Mouse (Mus musculus) hindbrain, embryonic 12.5 days (tissue): ENCODE data around the gene Gstp1. TPM values are rescaled to one million over a fixed set of nuclear protein-coding genes. Genes with fewer than 3 reads are reported as not detected.

Source experiments
- ATAC-seq: fragments of 200-750 bp; cut with Nextera tagmentation; 2 replicates; pipeline ENCODE4 v1.8.0; 2017; ENCODE audit warnings: moderate TSS enrichment; ENCODE audit not compliant: low FRiP score
- H3K27ac ChIP-seq: fragments of 300-500 bp; sonication (generic); 2 replicates; pipeline ENCODE4 v1.5.1; 2016; ENCODE audit warnings: mild to moderate bottlenecking
- H3K27me3 ChIP-seq: fragments of 300-500 bp; sonication (generic); 2 replicates; pipeline ENCODE4 v1.6.1; 2016; ENCODE audit warnings: mild to moderate bottlenecking
- H3K36me3 ChIP-seq: fragments of 300-500 bp; sonication (generic); 2 replicates; pipeline ENCODE4 v1.6.1; 2016; ENCODE audit warnings: mild to moderate bottlenecking
- H3K4me1 ChIP-seq: fragments of 300-500 bp; sonication (generic); 2 replicates; pipeline ENCODE4 v1.6.1; 2016
- H3K4me2 ChIP-seq: fragments of 300-500 bp; sonication (generic); replicated peaks from 2 replicates; pipeline ENCODE4 v1.6.1; 2016; ENCODE audit warnings: mild to moderate bottlenecking
- H3K4me3 ChIP-seq: fragments of 300-500 bp; sonication (generic); 2 replicates; pipeline ENCODE4 v1.5.1; 2016; ENCODE audit warnings: mild to moderate bottlenecking
- H3K9ac ChIP-seq: fragments of 300-500 bp; sonication (generic); 2 replicates; pipeline ENCODE4 v1.6.1; 2016; ENCODE audit warnings: mild to moderate bottlenecking, moderate library complexity
- H3K9me3 ChIP-seq: fragments of 300-500 bp; sonication (generic); replicated peaks from 2 replicates; pipeline ENCODE4 v1.6.1; 2016; ENCODE audit warnings: mild to moderate bottlenecking
- WGBS: fragments of 180-500 bp; shearing (Covaris S2); methylation state at CpG from one replicate; pipeline ENCODE4 v1.1.7; 2016; 5-methylcytosine and 5-hydroxymethylcytosine counted together
- polyA plus RNA-seq: library from polyadenylated mRNA; unstranded; fragments of >200 nt; fragmentation: Nextera tagmentation; extraction: Ambion mirVana; gene quantifications from 2 replicates; pipeline ENCODE4 v1.2.1, GENCODE M21; 2016

Gstp1 gene
- polyA plus RNA-seq = 357 and 360 TPM in 2 replicates

- peak within 1 kb of the TSS; percentile 73 for H3K9ac ChIP-seq
- 0 out of 2 replicates have a peak within 1 kb of the TSS, but pooled peaks have one; percentile 49 for H3K27ac ChIP-seq
- WGBS = under 1% methylated on average over 26 of the region's 26 CpGs
- no peaks in the 10 kb centered on the region for H3K36me3 ChIP-seq
- no peaks in the 10 kb centered on the region for H3K9me3 ChIP-seq
- peak within 1 kb of the TSS; percentile 57 for H3K4me3 ChIP-seq
- peak; percentile 81 for ATAC-seq
- H3K4me2 ChIP-seq = peak within 1 kb of the TSS; percentile 69
- H3K4me1 ChIP-seq = peaks cover 17% of the 10 kb centered on the region
- no peaks in the 10 kb centered on the region for H3K27me3 ChIP-seq
These were observed at the start of gene Gstp1 for GRCm38 (mm10) chr19:4037788-4038232. Gstp1 (minus strand) TSS chr19:4037985.

GRCm38 (mm10) chr19:4087090-4087489 is 49.3 kb upstream of the Gstp1 start:
- H3K27me3 ChIP-seq = no peaks in the 10 kb centered on the region; the same call in 1 of the 2 replicates
- 88% methylated on average over 5 of the region's 5 CpGs for WGBS
- H3K4me3 ChIP-seq = no peak overlapping the region
- H3K4me2 ChIP-seq = no peak overlapping the region
- no peaks in the 10 kb centered on the region for H3K4me1 ChIP-seq
- H3K27ac ChIP-seq = no peak overlapping the region
- H3K9ac ChIP-seq = no peak overlapping the region
- no peaks in the 10 kb centered on the region for H3K9me3 ChIP-seq
- no peaks in the 10 kb centered on the region for H3K36me3 ChIP-seq
- ATAC-seq = no peak

GRCm38 (mm10) chr19:4086156-4086555 is 48.4 kb upstream of the Gstp1 start:
- no peaks in the 10 kb centered on the region for H3K9me3 ChIP-seq
- H3K36me3 ChIP-seq = no peaks in the 10 kb centered on the region
- no peak overlapping the region for H3K4me2 ChIP-seq
- H3K4me1 ChIP-seq = no peaks in the 10 kb centered on the region
- WGBS = 88% methylated on average over 15 of the region's 15 CpGs
- H3K27ac ChIP-seq = no peak overlapping the region
- H3K4me3 ChIP-seq = no peak overlapping the region
- H3K9ac ChIP-seq = no peak overlapping the region
- no peak for ATAC-seq
- no peaks in the 10 kb centered on the region; the same call in 1 of the 2 replicates for H3K27me3 ChIP-seq

GRCm38 (mm10) chr19:4084984-4085383 is 47.2 kb upstream of the Gstp1 start:
- H3K4me2 ChIP-seq = no peak overlapping the region
- H3K9me3 ChIP-seq = no peaks in the 10 kb centered on the region
- 100% methylated on average over 1 of the region's 1 CpGs for WGBS
- no peak for ATAC-seq
- H3K36me3 ChIP-seq = no peaks in the 10 kb centered on the region
- H3K4me1 ChIP-seq = no peaks in the 10 kb centered on the region
- no peak overlapping the region for H3K4me3 ChIP-seq
- peaks cover 3% of the 10 kb centered on the region; the same call in 1 of the 2 replicates for H3K27me3 ChIP-seq
- no peak overlapping the region for H3K9ac ChIP-seq
- no peak overlapping the region for H3K27ac ChIP-seq

GRCm38 (mm10) chr19:4083826-4084225 is 46.0 kb upstream of the Gstp1 start:
- no peak overlapping the region for H3K4me2 ChIP-seq

GRCm38 (mm10) chr19:4083316-4083715 is 45.5 kb upstream of the Gstp1 start:
- Histone ChIP-seq H3K27me3 (peaks cover 3% of the 10 kb centered on the region; the same call in 1 of the 2 replicates), H3K9ac (no peak overlapping the region), H3K36me3 (no peaks in the 10 kb centered on the region), H3K27ac (no peak overlapping the region), H3K4me1 (no peaks in the 10 kb centered on the region), H3K9me3 (no peaks in the 10 kb centered on the region), H3K4me3 (no peak overlapping the region), H3K4me2 (no peak overlapping the region)
- ATAC-seq = no peak
- whole genome bisulfite sequencing = 73% methylated on average over 7 of the region's 7 CpGs

More at GRCm38 (mm10) chr19:4083826-4084225, 46.0 kb upstream of the Gstp1 start:
- no peak overlapping the region for H3K4me3 ChIP-seq
- no peaks in the 10 kb centered on the region for H3K36me3 ChIP-seq
- H3K27ac ChIP-seq = no peak overlapping the region
- H3K9me3 ChIP-seq = no peaks in the 10 kb centered on the region
- peaks cover 3% of the 10 kb centered on the region; the same call in 1 of the 2 replicates for H3K27me3 ChIP-seq
- 35% methylated on average over 8 of the region's 8 CpGs for WGBS
- no peaks in the 10 kb centered on the region for H3K4me1 ChIP-seq
- no peak for ATAC-seq
- no peak overlapping the region for H3K9ac ChIP-seq

GRCm38 (mm10) chr19:4082219-4082965 is 44.6 kb upstream of the Gstp1 start:
- Histone ChIP-seq H3K4me1 (no peaks in the 10 kb centered on the region), H3K27me3 (peaks cover 3% of the 10 kb centered on the region; the same call in 1 of the 2 replicates), H3K4me2 (no peak overlapping the region), H3K4me3 (no peak overlapping the region), H3K9ac (no peak overlapping the region), H3K36me3 (no peaks in the 10 kb centered on the region), H3K9me3 (no peaks in the 10 kb centered on the region), H3K27ac (no peak overlapping the region)
- WGBS = 78% methylated on average over 11 of the region's 11 CpGs
- ATAC-seq = no peak

- WGBS = 65% methylated on average over 3 of the region's 3 CpGs
- H3K4me1 ChIP-seq = no peaks in the 10 kb centered on the region
- H3K9me3 ChIP-seq = no peaks in the 10 kb centered on the region
These were observed 43.6 kb upstream of the Gstp1 start, which contains the start of gene Cabp2 for GRCm38 (mm10) chr19:4081394-4081793. Cabp2 (plus strand) TSS chr19:4081578.

GRCm38 (mm10) chr19:4080511-4081009 is 42.8 kb upstream of the Gstp1 start:
- WGBS = 66% methylated on average over 8 of the region's 8 CpGs

More at GRCm38 (mm10) chr19:4081394-4081793, 43.6 kb upstream of the Gstp1 start, which contains the start of gene Cabp2:
- no peak within 1 kb of the TSS for H3K4me2 ChIP-seq
- H3K9ac ChIP-seq = no peak within 1 kb of the TSS
- no peak within 1 kb of the TSS for H3K4me3 ChIP-seq
- H3K27me3 ChIP-seq = peaks cover 3% of the 10 kb centered on the region; the same call in 1 of the 2 replicates
- ATAC-seq = no peak
- H3K27ac ChIP-seq = no peak within 1 kb of the TSS
- no peaks in the 10 kb centered on the region for H3K36me3 ChIP-seq

GRCm38 (mm10) chr19:4079594-4079993 is 41.8 kb upstream of the Gstp1 start:
- Histone ChIP-seq H3K27me3 (0 out of 2 replicates have a peak, but pooled peaks cover 3% of the 10 kb centered on the region), H3K9ac (no peak overlapping the region), H3K36me3 (no peaks in the 10 kb centered on the region), H3K9me3 (no peaks in the 10 kb centered on the region), H3K27ac (no peak overlapping the region), H3K4me3 (no peak overlapping the region), H3K4me1 (no peaks in the 10 kb centered on the region), H3K4me2 (no peak overlapping the region)
- ATAC-seq = no peak
- WGBS = 88% methylated on average over 1 of the region's 1 CpGs

More at GRCm38 (mm10) chr19:4080511-4081009, 42.8 kb upstream of the Gstp1 start:
- no peaks in the 10 kb centered on the region for H3K4me1 ChIP-seq
- H3K9ac ChIP-seq = no peak overlapping the region
- peaks cover 3% of the 10 kb centered on the region; the same call in 1 of the 2 replicates for H3K27me3 ChIP-seq
- no peaks in the 10 kb centered on the region for H3K36me3 ChIP-seq
- no peaks in the 10 kb centered on the region for H3K9me3 ChIP-seq
- H3K4me3 ChIP-seq = no peak overlapping the region
- no peak for ATAC-seq
- H3K4me2 ChIP-seq = no peak overlapping the region
- H3K27ac ChIP-seq = no peak overlapping the region

GRCm38 (mm10) chr19:4075531-4075930 is 37.7 kb upstream of the Gstp1 start:
- H3K4me1 ChIP-seq = no peaks in the 10 kb centered on the region
- 0 out of 2 replicates have a peak, but pooled peaks cover 2% of the 10 kb centered on the region for H3K27me3 ChIP-seq
- no peaks in the 10 kb centered on the region for H3K9me3 ChIP-seq
- no peak overlapping the region for H3K4me3 ChIP-seq
- ATAC-seq = no peak
- H3K36me3 ChIP-seq = no peaks in the 10 kb centered on the region
- no peak overlapping the region for H3K9ac ChIP-seq
- H3K27ac ChIP-seq = no peak overlapping the region
- H3K4me2 ChIP-seq = no peak overlapping the region
- WGBS = 84% methylated on average over 1 of the region's 1 CpGs

- H3K9ac ChIP-seq = no peak overlapping the region
- WGBS = 79% methylated on average over 6 of the region's 6 CpGs
- H3K4me2 ChIP-seq = no peak overlapping the region
- no peak overlapping the region for H3K4me3 ChIP-seq
- ATAC-seq = no peak
- H3K27ac ChIP-seq = no peak overlapping the region
- H3K27me3 ChIP-seq = no peaks in the 10 kb centered on the region
- H3K9me3 ChIP-seq = no peaks in the 10 kb centered on the region
- H3K36me3 ChIP-seq = no peaks in the 10 kb centered on the region
- no peaks in the 10 kb centered on the region for H3K4me1 ChIP-seq
These were observed 35.1 kb upstream of the Gstp1 start for GRCm38 (mm10) chr19:4072706-4073424.
